Mouse (Mus musculus): ENCODE data around the gene Fbxl8. TPM values are rescaled to one million over a fixed set of nuclear protein-coding genes. Genes with fewer than 3 reads are reported as not detected.

Gene Fbxl8
- polyA plus RNA-seq, 1 experiment from 2014 or later = 1.8 TPM

DNA sequence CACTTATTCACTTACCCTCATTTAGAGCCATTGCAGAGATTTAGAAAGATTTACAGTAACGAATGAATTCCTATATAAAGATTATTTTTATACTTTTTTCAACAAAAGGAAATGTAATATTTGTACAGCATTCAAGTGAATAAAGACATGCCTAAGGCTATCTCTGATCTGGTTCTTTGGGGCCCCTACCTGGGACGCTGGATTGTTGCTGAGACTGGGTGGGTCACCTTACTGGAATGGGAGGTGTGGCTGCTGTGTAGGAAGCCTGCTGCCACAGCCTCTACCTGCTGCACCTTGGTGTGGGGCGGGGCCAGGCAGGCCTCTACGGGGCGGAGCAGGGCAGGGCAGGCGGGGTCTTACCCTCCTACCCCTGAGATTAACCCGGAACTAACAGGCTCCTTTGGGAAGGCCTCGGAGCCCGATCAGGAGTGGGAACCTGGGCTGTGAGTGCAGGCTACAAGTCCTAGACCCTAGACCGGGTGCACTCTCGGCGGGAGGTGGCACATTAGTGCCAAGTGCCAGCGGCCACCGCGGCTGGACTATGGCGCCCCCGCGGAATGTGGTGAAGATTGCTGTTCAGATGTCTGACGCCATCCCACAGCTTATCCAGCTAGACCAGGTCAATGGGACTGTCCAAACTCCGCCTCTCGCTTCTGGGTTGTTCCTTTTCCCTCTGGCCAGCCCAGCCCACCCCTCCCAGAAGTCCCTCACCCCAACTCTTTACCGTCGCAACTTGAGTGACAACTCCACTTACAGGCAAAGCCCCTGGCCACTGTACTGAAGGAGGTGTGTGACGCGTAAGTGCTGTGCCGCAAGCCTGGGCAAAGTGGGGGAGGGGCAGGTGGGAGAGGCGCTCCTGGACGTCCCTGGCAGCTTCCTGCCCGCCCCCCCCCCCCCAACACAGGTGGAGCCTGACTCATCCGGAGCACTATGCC is 41.0 kb downstream of the Fbxl8 start, which contains the start of gene Elmo3:
Gene Elmo3 (plus strand): TSS at position 391 of the 935 bp plus-strand sequence.
- H3K4me3 ChIP-seq (replicated peaks; ENCODE audit: low read depth, low read length) = peak within 1 kb of the TSS; percentile 37
- DNase-seq (ENCODE audit: low spot score) (peak; percentile 63), ATAC-seq (replicated peaks; ENCODE audit: low FRiP score, low read depth) (peak; percentile 90)
- H3K4me2 ChIP-seq (ENCODE audit: low read length) = peak within 1 kb of the TSS; percentile 75
- H3K9me3 ChIP-seq (replicated peaks; ENCODE audit: low read length) = no peaks in the 10 kb centered on the region
- H3K27me3 ChIP-seq (ENCODE audit: insufficient read depth, low read length) = no peaks in the 10 kb centered on the region
- peak within 1 kb of the TSS; percentile 84 for H3K27ac ChIP-seq
- peaks cover 12% of the 10 kb centered on the region; the same call in 1 of the 2 replicates for H3K4me1 ChIP-seq (replicated peaks; ENCODE audit: insufficient read depth, low read length)
- H3K36me3 ChIP-seq (ENCODE audit: insufficient read depth, low read length) = peaks cover 39% of the 10 kb centered on the region
- 6% methylated on average over 29 of the region's 30 CpGs for WGBS
- peak within 1 kb of the TSS; percentile 62 for H3K9ac ChIP-seq (ENCODE audit: low read depth, low read length)
- peak; percentile 26; the same call in 1 of the 2 replicates for TF ChIP-seq CTCF (IDR thresholded peaks at IDR 0.05; ENCODE audit: low read depth)

DNA sequence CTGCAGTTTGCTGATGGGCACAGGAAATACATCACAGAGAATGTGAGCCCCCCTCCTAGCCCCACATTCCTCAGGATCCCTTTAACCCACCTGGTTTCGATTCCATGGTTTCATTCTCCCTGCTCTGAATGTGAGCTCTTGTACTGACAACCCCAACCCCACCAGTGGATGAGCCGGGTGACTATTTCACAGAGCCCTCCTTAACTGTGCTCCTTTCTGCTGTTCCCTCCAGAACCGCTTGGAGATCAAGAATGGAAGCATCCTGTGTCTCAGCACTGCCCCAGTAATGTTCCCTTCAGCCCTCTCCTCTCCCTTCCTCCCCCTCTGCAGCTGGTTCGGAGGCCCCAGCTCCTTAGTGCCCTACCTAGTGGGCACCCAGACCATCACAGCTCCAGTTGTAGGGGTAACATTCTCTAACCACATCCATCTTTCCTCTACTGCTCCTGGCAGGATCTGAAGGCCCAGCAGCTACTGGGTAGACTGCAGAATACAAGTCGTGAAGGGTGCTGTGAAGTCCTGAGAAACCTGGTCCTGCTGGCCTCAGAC is 41.8 kb downstream of the Fbxl8 start:
- peak overlapping the region; percentile 75 for H3K4me2 ChIP-seq (ENCODE audit: low read length)
- no peaks in the 10 kb centered on the region for H3K9me3 ChIP-seq (replicated peaks; ENCODE audit: low read length)
- peak; percentile 37 for DNase-seq (ENCODE audit: low spot score)
- H3K36me3 ChIP-seq (ENCODE audit: insufficient read depth, low read length) = peaks cover 32% of the 10 kb centered on the region
- WGBS = 35% methylated on average over 5 of the region's 5 CpGs
- H3K9ac ChIP-seq (ENCODE audit: low read depth, low read length) = peak overlapping the region; percentile 62
- ATAC-seq (replicated peaks; ENCODE audit: low FRiP score, low read depth) = peak; percentile 14
- H3K4me1 ChIP-seq (replicated peaks; ENCODE audit: insufficient read depth, low read length) = peaks cover 12% of the 10 kb centered on the region; the same call in 1 of the 2 replicates
- H3K27ac ChIP-seq = peak overlapping the region; percentile 84
- H3K4me3 ChIP-seq (replicated peaks; ENCODE audit: low read depth, low read length) = peak overlapping the region; percentile 37
- no peak for TF ChIP-seq CTCF (IDR thresholded peaks at IDR 0.05; ENCODE audit: low read depth)
- no peaks in the 10 kb centered on the region for H3K27me3 ChIP-seq (ENCODE audit: insufficient read depth, low read length)

- no peak for TF ChIP-seq CTCF (IDR thresholded peaks at IDR 0.05; ENCODE audit: low read depth)
- Histone ChIP-seq H3K27me3 (ENCODE audit: insufficient read depth, low read length) (no peaks in the 10 kb centered on the region), H3K4me2 (ENCODE audit: low read length) (no peak overlapping the region), H3K27ac (no peak overlapping the region), H3K9me3 (replicated peaks; ENCODE audit: low read length) (no peaks in the 10 kb centered on the region), H3K4me1 (replicated peaks; ENCODE audit: insufficient read depth, low read length) (peaks cover 12% of the 10 kb centered on the region; the same call in 1 of the 2 replicates), H3K4me3 (replicated peaks; ENCODE audit: low read depth, low read length) (no peak overlapping the region), H3K9ac (ENCODE audit: low read depth, low read length) (no peak overlapping the region), H3K36me3 (ENCODE audit: insufficient read depth, low read length) (peaks cover 30% of the 10 kb centered on the region; the same call in 1 of the 2 replicates)
- DNase-seq (ENCODE audit: low spot score) = no peak
- WGBS = 94% methylated on average over 13 of the region's 13 CpGs
- no peak for ATAC-seq (replicated peaks; ENCODE audit: low FRiP score, low read depth)
These were observed 43.2 kb downstream of the Fbxl8 start for GRCm38 (mm10) chr8:105307670-105308069.

GRCm38 (mm10) chr8:105308428-105308827 is 44.0 kb downstream of the Fbxl8 start:
- peaks cover 30% of the 10 kb centered on the region for H3K36me3 ChIP-seq (ENCODE audit: insufficient read depth, low read length)
- no peak for ATAC-seq (replicated peaks; ENCODE audit: low FRiP score, low read depth)

DNA sequence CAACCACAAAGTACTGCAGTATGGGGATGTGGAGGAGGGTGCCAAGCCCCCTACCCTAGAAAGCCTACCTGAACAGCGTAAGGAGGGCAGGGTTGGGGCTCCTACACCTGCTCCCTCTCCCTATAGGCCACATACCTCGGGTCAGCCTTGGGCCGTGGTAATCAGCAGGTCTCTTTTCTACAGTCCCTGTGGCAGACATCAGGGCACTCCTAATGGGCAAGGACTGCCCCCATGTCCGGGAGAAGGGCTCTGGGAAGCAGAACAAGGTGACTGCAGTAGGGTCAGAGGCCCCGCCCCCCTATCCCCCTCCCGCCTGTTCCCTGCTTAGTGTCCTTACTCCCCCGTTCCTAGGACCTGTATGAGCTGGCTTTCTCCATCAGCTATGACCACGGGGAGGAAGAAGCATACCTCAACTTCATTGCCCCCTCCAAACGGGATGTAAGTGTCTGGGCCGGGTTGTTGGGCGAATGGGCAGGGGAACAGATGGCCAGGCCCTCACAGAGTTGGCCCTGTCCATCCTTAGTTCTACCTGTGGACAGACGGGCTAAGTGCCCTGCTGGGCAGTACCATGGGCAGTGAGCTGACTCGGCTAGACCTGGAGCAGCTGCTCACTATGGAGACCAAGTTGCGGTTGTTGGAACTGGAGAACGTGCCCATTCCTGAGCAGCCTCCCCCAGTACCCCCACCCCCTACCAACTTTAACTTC is 44.8 kb downstream of the Fbxl8 start:
- Histone ChIP-seq H3K36me3 (ENCODE audit: insufficient read depth, low read length) (peaks cover 29% of the 10 kb centered on the region), H3K9ac (ENCODE audit: low read depth, low read length) (no peak overlapping the region), H3K9me3 (replicated peaks; ENCODE audit: low read length) (no peaks in the 10 kb centered on the region), H3K4me2 (ENCODE audit: low read length) (no peak overlapping the region), H3K27ac (no peak overlapping the region), H3K4me1 (replicated peaks; ENCODE audit: insufficient read depth, low read length) (peaks cover 12% of the 10 kb centered on the region; the same call in 1 of the 2 replicates), H3K4me3 (replicated peaks; ENCODE audit: low read depth, low read length) (no peak overlapping the region), H3K27me3 (ENCODE audit: insufficient read depth, low read length) (no peaks in the 10 kb centered on the region)
- no peak for ATAC-seq (replicated peaks; ENCODE audit: low FRiP score, low read depth)
- no peak for DNase-seq (ENCODE audit: low spot score)
- no peak for TF ChIP-seq CTCF (IDR thresholded peaks at IDR 0.05; ENCODE audit: low read depth)
- whole genome bisulfite sequencing = 71% methylated on average over 15 of the region's 15 CpGs

More at GRCm38 (mm10) chr8:105308428-105308827, 44.0 kb downstream of the Fbxl8 start:
- no peak overlapping the region for H3K4me2 ChIP-seq (ENCODE audit: low read length)
- H3K27ac ChIP-seq = no peak overlapping the region
- H3K4me3 ChIP-seq (replicated peaks; ENCODE audit: low read depth, low read length) = no peak overlapping the region
- no peaks in the 10 kb centered on the region for H3K9me3 ChIP-seq (replicated peaks; ENCODE audit: low read length)
- TF ChIP-seq CTCF (IDR thresholded peaks at IDR 0.05; ENCODE audit: low read depth) = no peak
- H3K4me1 ChIP-seq (replicated peaks; ENCODE audit: insufficient read depth, low read length) = peaks cover 12% of the 10 kb centered on the region; the same call in 1 of the 2 replicates
- DNase-seq (ENCODE audit: low spot score) = no peak
- H3K27me3 ChIP-seq (ENCODE audit: insufficient read depth, low read length) = no peaks in the 10 kb centered on the region
- 96% methylated on average over 10 of the region's 10 CpGs for WGBS
- no peak overlapping the region for H3K9ac ChIP-seq (ENCODE audit: low read depth, low read length)

DNA sequence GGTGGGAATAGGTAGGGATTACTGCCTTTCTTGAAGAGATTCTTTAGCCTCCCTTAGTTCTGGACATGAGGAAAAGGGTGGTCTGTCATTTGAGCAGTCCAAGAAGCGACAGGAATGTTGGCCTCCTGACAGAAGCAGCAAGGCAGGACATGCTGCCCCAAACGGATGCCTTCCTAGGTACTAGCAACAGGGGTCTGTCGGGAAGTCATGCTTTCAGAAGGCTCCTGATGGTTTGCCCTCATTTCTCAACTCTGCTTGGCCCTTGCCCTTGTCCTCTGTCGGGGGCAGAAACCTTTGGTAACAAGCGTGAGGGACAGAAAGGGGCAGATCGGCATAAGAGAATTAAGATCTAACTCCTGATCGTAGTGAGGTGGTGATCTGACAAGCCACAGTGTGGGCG is 45.7 kb downstream of the Fbxl8 start:
- Histone ChIP-seq H3K9me3 (replicated peaks; ENCODE audit: low read length) (no peaks in the 10 kb centered on the region), H3K36me3 (ENCODE audit: insufficient read depth, low read length) (peaks cover 34% of the 10 kb centered on the region), H3K9ac (ENCODE audit: low read depth, low read length) (no peak overlapping the region), H3K4me3 (replicated peaks; ENCODE audit: low read depth, low read length) (no peak overlapping the region), H3K27me3 (ENCODE audit: insufficient read depth, low read length) (no peaks in the 10 kb centered on the region), H3K4me1 (replicated peaks; ENCODE audit: insufficient read depth, low read length) (peaks cover 12% of the 10 kb centered on the region; the same call in 1 of the 2 replicates), H3K4me2 (ENCODE audit: low read length) (no peak overlapping the region), H3K27ac (no peak overlapping the region)
- WGBS = 82% methylated on average over 8 of the region's 8 CpGs
- no peak for ATAC-seq (replicated peaks; ENCODE audit: low FRiP score, low read depth)
- no peak for DNase-seq (ENCODE audit: low spot score)
- no peak for TF ChIP-seq CTCF (IDR thresholded peaks at IDR 0.05; ENCODE audit: low read depth)
